Mouse (Mus musculus) kidney, adult 11 months (tissue): ENCODE results near the gene Atrx.

Source experiments
- DNase-seq: peaks from one replicate; pipeline ENCODE4 v3.0.0; 2022

Atrx gene

GRCm38 (mm10) chrX:105767177-105767764 lies 161.9 kb downstream of the Atrx start:
- no peak for DNase-seq

- DNase-seq = no peak
These were observed 163.2 kb downstream of the Atrx start for GRCm38 (mm10) chrX:105766013-105766412.

GRCm38 (mm10) chrX:105765005-105765706 lies 164.0 kb downstream of the Atrx start:
- DNase-seq = no peak

- DNase-seq = no peak
These were observed 164.8 kb downstream of the Atrx start, which contains the start of gene Fgf16 for GRCm38 (mm10) chrX:105764162-105765004. TSS of gene Fgf16 (plus strand) at chrX:105764279.

GRCm38 (mm10) chrX:105763612-105764011 lies 165.6 kb downstream of the Atrx start:
- DNase-seq = no peak

GRCm38 (mm10) chrX:105762847-105763527 lies 166.2 kb downstream of the Atrx start:
- no peak for DNase-seq
